Mouse (Mus musculus) kidney, postnatal 4 days (tissue): Measurements from ENCODE around the gene Fam53a.

Experiments
- DNase-seq, 2 experiments: peaks; one replicate each; pipeline ENCODE4 v3.0.0; 2021; ENCODE audit warnings: mixed read lengths in 2 of 2

The Fam53a gene

GRCm38 (mm10) chr5:33629301-33629987 lies at the start of gene Fam53a, which contains the start of gene Gm9903:
TSS of gene Fam53a (minus strand) at chr5:33629635.
TSS of gene Gm9903 (plus strand) at chr5:33629925.
- DNase-seq, result peak; percentile 100

DNA sequence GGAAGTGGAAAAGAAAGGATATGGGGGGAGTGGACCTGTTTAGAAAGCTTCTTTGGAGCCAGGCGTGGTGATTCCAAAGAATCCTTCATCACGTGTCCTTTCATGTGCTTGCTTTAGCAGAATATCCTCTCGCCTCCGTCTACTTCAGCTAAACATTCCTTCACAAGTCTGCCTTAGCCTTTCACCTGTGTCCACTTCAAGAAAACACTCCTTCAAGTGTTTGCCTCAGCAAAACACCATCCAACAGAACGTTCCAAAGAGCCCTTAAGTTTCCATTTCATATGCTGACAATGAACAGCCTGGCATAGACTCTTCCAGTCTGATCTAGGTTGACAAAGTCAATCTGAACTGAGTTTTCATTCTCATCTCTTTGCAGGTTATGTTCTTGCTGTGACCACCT lies 48.8 kb upstream of the Fam53a start:
- no peak for DNase-seq

DNA sequence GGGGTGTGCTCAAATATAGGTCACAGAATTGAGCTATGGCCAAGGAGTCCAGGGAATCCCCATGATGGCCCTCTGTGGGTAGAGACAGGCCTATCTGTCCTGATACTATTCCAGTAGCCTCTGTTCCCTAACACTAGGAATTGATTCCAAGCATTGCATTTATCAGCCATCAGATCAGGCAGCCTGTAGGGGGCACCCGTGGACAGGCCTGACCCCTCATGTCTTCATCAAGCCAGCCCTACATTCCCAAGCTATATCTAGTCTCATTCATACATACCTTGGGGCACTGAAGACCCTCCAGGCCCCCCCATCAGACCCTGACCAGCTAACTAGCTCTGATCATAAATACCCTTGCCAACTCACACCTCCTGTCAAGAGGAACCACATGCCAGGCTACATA lies 46.5 kb upstream of the Fam53a start:
- peak; percentile 86 to 88 for DNase-seq

- DNase-seq, result no peak
Measured at GRCm38 (mm10) chr5:33674439-33674838, 45.0 kb upstream of the Fam53a start.

GRCm38 (mm10) chr5:33671659-33672058 lies 42.2 kb upstream of the Fam53a start:
- DNase-seq, result no peak

- DNase-seq, result peak; percentile 32 to 53
Measured at GRCm38 (mm10) chr5:33668223-33668622, 38.8 kb upstream of the Fam53a start.

DNA sequence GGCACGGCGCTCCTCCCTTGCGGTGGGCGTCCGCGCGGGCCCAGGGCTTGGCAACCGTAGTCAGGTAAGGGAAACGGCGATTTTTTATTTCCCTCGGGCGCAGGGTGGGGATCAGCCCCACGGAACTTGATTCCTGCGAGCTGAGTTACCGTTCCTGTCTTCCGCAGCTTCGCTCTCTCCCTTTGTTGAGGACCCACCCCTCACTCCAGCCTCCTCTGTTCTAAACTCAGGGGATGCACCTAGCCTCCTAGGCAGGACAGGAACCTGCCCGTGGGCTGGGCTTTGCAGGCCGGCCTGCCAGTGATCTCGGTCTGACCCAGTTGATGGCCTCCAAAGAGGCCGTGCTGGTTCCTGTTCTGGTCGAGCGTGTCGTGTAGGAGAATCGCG lies 29.2 kb upstream of the Fam53a start:
- no peak for DNase-seq

DNA sequence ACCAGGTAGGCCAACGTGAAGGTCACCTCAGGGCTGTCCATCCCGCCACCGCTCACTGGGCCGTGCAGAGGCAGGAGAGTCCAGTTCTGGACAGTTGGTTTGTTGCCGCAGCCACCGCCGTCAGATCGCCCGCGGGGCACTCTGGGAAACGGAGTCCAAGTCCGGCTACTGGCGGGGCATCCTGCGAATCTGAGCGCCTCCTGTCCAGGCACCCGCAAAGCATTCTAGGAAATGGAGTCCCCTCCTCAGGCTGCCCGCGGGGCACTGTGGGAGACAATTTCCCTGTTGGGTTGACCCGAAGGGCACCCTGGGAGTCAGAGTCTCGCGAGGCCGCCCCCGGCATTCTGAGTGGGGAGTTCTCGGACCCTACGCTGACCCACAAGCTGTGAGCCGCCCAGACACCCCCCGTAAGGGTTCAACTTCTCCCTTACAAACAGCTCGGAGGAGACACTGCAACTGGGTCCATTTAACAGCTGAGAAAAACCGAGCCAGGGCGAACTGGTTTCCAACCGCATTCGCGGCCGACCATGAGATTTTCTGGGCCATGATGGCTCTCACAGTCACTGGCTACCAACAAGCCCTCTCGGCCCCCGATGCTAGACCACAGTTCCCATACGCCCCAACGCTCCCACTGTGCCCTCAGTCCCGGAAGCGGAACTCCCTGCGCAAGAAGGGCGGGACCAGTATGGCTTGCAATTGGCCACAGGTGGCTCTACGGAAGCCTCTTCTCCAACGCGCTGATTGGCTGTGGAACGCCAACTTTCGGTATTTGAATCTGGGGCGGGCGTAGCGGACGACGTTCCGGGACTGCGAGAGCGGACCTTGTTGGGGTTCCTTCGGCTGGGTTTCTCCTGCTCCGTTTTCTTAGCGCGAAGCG lies 28.6 kb upstream of the Fam53a start, which contains the start of the genes Tacc3 and Tmem129:
Gene Tacc3, plus strand, starts transcription at position 342 of the 877 bp plus-strand sequence.
Gene Tmem129, minus strand, starts transcription at position 630 of the 877 bp plus-strand sequence.
- DNase-seq, result peak; percentile 96 to 98

- no peak for DNase-seq
Measured at GRCm38 (mm10) chr5:33657251-33657786, 27.9 kb upstream of the Fam53a start.

DNA sequence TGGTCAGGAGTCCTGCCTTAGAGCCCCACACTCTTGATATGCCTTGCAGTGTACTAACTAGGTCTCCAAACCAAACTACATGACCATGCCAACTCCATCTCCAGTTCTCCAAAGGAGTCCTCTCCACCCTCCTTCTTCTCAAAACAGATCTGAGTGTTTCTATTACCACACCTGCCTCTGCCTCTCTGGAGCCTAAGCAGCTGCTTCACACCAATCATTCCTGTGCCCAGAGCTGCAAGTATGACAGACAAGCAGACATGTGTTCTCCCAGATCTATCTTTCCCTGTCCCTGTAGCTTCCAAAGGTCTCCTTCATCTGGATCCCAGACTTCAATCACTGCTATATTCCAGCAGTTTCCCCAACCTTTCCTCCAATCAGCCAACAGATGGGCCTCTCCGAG lies 27.3 kb upstream of the Fam53a start:
- no peak for DNase-seq

DNA sequence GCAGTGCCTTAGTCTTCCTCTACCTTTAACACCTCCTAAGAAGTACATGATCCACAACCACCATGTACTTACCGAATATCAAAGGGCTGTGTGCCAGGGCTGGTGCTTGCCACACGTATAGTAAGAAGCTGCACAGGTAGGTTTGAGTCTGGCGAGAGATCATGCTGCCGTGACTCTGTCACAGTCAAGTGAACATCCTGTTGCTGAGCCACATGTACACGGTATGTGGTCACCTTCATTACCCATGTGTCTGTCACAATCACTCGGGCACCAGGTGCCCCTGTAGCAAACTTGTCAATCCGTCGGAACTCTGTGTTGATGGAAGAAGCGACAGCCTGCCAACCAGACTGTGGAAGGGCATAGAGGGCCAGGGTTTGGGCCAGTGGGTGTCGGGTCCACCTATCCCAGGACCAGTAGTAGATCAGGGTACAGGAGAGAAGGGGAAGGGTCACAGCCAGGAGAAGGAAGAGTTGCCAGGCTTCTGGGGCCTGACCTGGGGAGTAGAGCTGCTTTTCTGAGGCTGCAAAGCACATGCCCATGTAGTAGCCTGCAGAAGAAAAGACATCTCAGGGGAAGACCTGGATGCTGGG lies 25.9 kb upstream of the Fam53a start:
- DNase-seq, result no peak

- DNase-seq, result no peak
Measured at GRCm38 (mm10) chr5:33654424-33654823, 25.0 kb upstream of the Fam53a start.

DNA sequence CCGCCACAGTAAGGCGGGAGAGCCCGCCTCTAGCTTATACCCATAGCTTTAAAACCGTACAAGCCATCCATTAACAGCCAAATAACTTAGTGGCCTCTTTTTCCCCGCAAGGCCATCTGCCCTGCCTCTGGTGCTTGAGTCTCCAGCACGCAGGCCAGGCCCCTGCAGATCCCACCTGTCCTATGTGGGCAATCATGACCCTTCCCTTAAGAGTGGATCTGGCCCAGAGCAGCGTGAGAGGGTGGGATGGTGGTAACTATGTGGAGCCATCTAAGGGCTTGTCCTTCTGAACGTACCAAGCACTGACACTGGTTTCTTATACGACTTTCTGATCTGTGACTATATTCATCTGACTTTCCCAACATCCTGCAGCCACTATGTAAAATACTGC lies 23.3 kb upstream of the Fam53a start:
- DNase-seq, result no peak

DNA sequence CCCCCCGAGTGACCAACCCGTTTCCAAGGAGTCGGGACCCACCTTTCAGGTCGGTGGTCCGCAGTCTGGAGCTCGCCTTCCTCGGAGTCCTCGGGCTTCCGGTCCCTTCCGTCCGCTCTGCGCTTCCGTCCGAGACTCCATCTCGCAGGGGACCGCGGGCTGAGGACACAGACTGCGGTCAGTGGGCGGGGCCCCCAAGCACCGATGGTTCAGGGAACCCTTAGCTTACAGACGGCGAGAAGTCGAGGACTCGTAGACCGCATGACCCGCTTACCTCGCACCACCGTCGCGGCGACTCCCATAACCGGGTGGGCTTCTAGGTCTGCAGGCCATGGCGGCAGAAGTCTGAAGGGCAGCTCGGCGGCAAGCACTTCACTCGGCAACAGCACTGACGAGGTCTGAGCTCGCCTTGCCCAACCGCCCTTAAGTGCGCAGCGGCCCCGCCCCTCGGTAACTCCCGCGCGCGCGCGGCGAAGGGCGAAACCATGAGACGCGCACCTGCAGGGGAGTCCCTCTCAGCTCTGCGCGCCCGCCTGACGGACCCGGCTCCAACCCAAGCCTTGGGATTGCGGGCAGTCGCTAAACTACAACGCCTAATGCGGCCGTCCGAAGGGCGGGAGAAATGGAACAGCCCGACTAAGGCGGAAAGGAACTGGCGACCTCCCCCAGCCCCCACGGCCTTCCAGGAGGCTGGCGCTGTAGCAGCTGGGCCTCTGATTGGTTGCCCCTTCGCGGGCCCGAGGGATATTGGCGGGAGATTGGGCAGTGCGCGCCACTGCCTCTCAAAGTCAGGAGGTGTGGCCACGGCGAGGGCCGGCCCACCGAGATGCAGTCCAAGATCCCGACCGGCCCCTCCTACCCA lies 22.7 kb upstream of the Fam53a start, which contains the start of gene Slbp:
Gene Slbp, minus strand, starts transcription at position 654 of the 862 bp plus-strand sequence.
- DNase-seq, result peak; percentile 96 to 98

DNA sequence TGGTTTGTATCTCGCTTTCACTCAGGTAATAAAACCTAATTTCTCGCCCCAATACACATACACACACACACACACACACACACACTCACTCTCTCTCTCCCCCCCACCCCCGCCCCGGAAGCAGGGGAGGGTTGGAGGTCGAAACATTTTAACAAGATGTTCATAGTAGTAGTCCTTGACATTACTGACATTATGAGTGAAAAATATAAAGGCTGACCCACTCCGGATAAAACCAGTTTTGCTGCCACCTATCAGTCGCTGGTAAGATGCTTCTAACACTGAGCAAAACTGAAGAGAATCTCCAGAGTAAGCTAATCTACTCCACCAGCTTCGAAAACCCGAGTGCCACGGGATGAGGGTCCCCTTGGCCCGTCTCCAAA lies 22.1 kb upstream of the Fam53a start:
- peak in 1 of 2 experiments; percentile 15 for DNase-seq

GRCm38 (mm10) chr5:33651017-33651416 lies 21.6 kb upstream of the Fam53a start:
- no peak for DNase-seq

DNA sequence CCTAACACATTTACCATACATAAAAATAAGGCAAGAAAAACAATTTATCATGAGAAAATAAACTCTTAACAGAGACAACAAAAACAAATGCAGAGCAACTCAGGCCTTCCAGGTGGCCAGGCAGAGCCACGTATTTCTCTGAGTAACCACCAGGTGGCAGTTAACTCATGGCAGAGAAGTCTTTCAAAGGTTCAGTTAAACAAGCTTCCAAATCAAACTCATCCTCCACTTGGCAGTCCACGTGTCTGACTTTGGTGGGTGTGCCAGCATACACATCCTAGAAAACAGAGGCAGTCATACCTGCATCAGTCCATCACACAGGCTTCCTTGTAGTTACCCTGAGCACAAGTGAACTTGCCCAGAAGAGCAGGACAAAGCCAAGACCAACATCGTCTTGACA lies 11.2 kb upstream of the Fam53a start:
- peak; percentile 54 to 58 for DNase-seq

- DNase-seq, result no peak
Measured at GRCm38 (mm10) chr5:33638826-33639225, 9.4 kb upstream of the Fam53a start.

GRCm38 (mm10) chr5:33637606-33638350 lies 8.3 kb upstream of the Fam53a start:
- no peak for DNase-seq

GRCm38 (mm10) chr5:33635361-33635760 lies 5.9 kb upstream of the Fam53a start:
- DNase-seq, result no peak

DNA sequence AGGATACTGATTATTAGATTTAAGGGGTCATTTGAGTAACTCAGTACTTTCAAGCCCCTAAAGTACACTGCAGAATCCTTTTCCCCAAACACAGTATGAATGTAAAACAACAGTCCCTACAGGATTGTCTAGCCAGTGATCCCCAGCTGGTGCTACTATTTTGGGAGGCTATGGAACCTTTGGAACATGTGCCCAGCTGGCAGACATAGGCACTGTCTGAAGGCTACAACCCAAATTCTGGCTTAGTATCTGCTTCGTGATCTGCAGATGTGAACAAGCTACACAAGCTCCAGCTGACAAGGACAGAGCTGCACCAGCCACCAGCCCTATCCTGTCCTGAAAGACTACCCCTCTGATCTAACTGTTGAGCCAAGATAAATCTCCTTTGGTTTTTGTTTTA lies 3.1 kb upstream of the Fam53a start:
- DNase-seq, result no peak
